Mouse (Mus musculus) CH12.LX (cell line): ENCODE results near the gene Sod3.

ENCODE experiments used
- E2F4 ChIP-seq: IDR thresholded peaks from 2 replicates; pipeline ENCODE4 v1.6.1; 2011; ENCODE audit warnings: low read depth, low read length, improper control_type of control experiment; ENCODE audit not compliant: insufficient replicate concordance
- EP300 ChIP-seq: IDR thresholded peaks from 2 replicates; pipeline ENCODE4 v1.6.1; 2011; ENCODE audit warnings: low read length, improper control_type of control experiment
- KAT2A ChIP-seq: IDR thresholded peaks from 2 replicates; pipeline ENCODE4 v1.6.1; 2012; ENCODE audit warnings: low read length, improper control_type of control experiment, inconsistent platforms; ENCODE audit not compliant: insufficient replicate concordance
- POLR2A ChIP-seq: IDR thresholded peaks from 2 replicates; pipeline ENCODE4 v1.6.1; 2011; ENCODE audit warnings: low read depth, mild to moderate bottlenecking, improper control_type of control experiment, low read length
- SMC3 ChIP-seq: IDR thresholded peaks from 2 replicates; pipeline ENCODE4 v1.6.1; 2011; ENCODE audit warnings: low read depth, low read length, improper control_type of control experiment
- USF1 ChIP-seq: IDR thresholded peaks from 2 replicates; pipeline ENCODE4 v1.6.1; 2014; ENCODE audit warnings: low read depth, mild to moderate bottlenecking, inconsistent platforms, low read length, improper control_type of control experiment
- ZKSCAN1 ChIP-seq: IDR thresholded peaks from 2 replicates; pipeline ENCODE4 v1.6.1; 2012; ENCODE audit warnings: low read depth, inconsistent platforms, low read length, improper control_type of control experiment, borderline replicate concordance
- ZMIZ1 ChIP-seq: IDR thresholded peaks from 2 replicates; pipeline ENCODE4 v1.6.1; 2012; ENCODE audit warnings: low read depth, mild to moderate bottlenecking, inconsistent platforms, low read length, improper control_type of control experiment

GRCm38 (mm10) chr5:52352730-52353129 is 10.9 kb upstream of the Sod3 start:
- TF ChIP-seq ZMIZ1, result no peak
- no peak for TF ChIP-seq KAT2A
- no peak for TF ChIP-seq POLR2A
- no peak for TF ChIP-seq E2F4
- no peak for TF ChIP-seq SMC3
- TF ChIP-seq ZKSCAN1, result no peak
- no peak for TF ChIP-seq USF1
- TF ChIP-seq EP300, result no peak
